Mouse (Mus musculus) frontal cortex, postnatal 25 days (tissue): ENCODE data around the gene Dct.
A peak's percentile ranks its signal among the peaks of the same experiment; 100 is the strongest.

ENCODE experiments used
- DNase-seq, 2 experiments: peaks; one replicate each; pipeline ENCODE4 v3.0.0; 2022; ENCODE audit warnings: low spot score in 2 of 2

Gene Dct

GRCm38 (mm10) chr14:118051975-118052630 lies at the start of gene Dct:
TSS of gene Dct (minus strand) at chr14:118052244.
- no peak for DNase-seq

- DNase-seq, result no peak
Observed at GRCm38 (mm10) chr14:118101227-118101990, 49.4 kb upstream of the Dct start.

DNA sequence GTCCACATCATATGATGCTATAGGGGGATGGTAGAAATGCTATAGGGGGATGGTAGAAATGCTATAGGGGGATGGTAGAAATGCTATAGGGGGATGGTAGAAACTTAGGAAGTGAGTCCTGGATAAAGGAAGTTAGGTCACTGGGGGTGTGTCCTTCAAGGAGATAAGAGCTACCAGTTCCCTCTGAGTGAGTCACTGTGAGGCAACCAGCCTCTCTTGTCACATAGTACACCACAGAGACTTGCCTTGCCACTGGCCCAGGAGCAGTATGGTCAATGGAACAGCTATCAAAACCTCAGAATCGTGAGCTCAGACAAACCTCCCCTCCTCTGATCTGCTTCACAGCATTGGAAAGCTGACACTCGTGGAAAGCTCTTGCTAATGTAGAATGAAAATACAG lies 46.2 kb upstream of the Dct start:
- no peak for DNase-seq

- peak in 1 of 2 experiments; percentile 6 for DNase-seq
Observed at GRCm38 (mm10) chr14:118089806-118090392, 37.9 kb upstream of the Dct start.

DNA sequence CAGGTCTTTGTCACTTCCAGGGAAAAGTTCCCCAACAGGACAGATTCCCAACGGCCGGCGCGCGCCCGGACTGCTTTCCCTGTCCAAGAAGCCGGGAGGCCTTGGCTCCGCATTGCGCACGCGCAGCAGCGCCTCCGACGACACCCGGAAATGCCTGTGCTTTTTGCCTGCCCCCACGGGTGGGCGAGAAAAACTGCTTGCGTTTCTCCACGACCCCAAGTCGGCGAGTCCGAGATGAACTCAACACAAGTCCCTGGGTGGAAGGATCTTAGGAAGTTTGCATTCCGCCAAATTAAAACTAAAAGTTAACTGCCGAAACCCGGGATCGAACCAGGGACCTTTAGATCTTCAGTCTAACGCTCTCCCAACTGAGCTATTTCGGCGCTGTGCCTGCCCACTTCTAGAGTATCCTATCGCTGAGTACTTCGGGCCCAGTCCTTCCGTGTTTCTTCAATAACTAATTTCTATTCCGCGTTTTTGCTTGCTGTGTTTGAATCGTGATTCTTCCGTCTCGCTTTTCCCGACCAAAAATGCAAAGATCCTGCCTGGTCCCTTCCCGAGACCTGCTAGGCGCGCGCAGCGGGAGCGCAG lies 37.3 kb upstream of the Dct start:
- DNase-seq, result peak; percentile 88 to 91

- DNase-seq, result no peak
Observed at GRCm38 (mm10) chr14:118088437-118089207, 36.6 kb upstream of the Dct start.

GRCm38 (mm10) chr14:118086271-118087035 lies 34.4 kb upstream of the Dct start:
- no peak for DNase-seq

DNA sequence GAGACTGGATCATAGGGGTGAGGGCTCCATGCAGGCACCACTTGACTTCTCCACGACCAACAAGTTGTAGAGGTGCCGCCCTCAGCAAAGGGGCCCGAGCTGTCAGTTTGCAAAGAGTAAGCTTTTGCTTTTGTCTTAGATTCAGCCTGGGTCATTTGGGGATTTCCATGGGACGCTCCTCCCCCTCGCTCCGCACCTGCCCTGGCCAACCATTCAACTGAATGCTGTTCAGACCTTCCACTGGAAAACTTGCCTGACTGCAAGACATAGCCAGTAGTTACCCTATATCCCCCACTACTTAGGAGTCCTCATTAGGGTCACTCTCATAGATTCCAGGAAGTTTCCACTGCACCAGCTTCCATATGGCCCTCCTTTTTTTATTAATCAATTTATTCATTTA lies 31.8 kb upstream of the Dct start:
- DNase-seq, result no peak

- no peak for DNase-seq
Observed at GRCm38 (mm10) chr14:118080606-118081005, 28.6 kb upstream of the Dct start.

DNA sequence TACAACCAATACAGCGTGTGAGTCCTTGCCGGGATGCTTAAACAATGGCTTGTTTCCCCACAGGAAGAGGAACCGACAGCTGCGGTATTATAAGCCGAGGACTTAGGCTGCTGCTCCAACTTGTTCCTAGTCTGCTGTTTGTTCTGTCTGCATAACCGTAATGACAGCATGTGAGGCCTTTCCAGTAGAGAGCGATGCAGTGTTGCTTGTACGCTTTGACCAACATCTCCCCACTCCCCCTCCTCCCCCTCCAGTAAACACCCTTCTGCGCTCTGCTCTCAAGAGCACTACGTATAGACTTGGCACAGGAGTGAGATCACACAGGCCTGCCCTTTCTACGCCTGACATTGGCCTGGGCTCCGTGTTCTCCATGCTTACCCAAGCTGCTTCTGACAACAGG lies 18.1 kb upstream of the Dct start:
- no peak for DNase-seq

GRCm38 (mm10) chr14:118069439-118070079 lies 17.5 kb upstream of the Dct start:
- DNase-seq, result no peak

DNA sequence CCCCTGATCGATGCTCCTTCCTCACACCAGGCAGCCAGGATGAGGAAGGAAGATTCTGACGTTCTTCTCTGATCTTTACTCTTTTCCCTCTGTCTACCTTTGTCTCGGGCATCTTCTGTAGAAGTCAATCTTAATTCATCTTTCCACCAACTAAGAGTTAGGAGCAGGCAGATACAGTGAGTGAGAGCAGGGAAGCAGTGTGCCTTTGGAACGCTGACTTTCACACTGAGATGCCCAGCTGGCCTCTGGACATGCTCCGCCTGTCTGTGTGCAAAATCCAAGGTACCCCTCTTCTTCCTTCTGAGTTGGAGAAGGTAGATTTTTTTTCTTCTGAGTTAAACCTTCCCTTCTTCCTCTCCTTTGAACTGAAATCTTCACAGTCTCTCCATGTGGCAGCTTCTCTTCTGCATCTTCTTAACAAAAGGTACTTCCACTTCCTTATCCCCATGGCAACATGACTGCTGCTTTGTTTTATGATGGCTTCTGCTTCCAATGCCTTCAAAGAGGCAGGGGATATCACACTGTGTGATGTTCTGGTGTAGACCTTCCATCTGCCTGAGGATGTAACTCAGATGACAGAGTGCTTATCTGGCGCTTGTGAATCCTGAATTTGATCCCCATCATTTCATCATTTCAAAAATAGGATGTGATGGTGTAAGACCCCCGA lies 9.9 kb upstream of the Dct start:
- no peak for DNase-seq

DNA sequence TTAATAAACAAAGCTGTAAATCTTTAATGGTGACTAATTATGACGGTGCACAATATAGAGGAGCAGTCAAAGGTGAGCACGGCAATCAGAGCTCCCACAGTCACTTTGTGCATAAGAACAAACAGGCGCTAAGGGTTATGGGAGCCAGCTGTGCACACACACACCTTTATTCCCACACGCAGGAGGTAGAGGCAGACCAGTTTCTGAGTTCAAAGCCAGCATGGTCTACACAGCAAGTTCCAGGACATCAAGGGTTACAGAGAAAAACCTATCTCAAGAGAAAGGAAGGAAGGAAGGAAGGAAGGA lies 6.5 kb upstream of the Dct start:
- no peak for DNase-seq

DNA sequence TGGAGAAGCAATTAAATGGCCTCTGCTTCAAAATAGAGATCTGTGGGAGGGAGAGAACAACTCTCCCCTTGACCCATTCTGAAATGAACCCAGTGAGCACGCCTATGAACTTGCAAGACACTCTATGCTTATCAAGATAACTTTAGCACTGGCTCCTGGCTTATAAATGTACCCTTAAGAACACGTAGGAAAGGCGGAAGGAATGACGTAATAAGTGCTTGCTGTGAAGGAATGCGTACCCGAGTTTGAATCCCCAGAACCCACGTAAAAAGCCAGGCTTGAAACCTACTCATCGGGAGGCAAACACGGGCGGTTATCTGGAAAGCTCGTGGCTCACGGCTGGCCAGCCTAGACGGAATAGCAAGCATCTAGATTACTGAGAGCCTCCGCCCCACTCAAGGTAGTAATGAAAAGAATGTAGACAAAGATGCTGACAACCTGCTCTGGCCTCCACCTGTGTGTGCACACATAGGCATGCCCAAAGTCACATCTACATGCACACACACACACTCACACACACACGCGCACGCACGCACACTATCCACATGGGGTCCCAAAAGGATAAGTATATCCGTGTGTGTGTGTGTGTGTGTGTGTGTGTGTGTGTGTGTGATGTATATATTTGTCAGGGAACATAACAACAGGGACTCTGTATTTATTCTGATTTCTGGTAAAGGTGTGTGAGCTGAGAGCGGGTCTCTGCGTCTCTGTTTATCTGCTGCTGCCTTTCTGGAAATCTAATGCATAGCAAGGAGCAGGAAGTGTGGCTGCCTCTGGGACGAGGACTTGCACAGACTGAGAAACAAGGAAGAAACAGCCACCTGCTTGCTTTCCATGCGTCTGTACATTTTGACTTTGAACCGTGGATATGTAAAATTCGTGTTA lies 5.9 kb upstream of the Dct start:
- no peak for DNase-seq

- no peak for DNase-seq
Observed at GRCm38 (mm10) chr14:118052770-118053169, 726 bp upstream of the Dct start.

DNA sequence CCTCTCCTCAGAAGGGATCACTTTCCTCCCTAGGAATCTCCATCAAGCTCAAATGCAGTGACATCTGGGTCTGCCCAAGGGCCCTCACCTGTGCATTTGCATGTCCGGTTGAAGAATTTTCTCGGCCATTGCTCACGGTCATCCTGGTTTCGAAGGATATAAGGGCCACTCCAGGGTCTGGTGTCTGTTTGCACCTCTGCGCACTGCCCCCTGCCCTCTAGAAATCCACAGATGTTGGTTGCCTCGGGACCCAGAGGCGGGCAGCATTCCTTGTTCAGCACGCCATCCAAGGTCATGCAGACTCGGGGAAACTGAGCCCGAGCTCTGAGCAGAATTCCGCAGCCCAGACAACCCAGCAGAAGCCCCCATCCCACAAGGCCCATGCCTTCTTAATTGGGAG lies 648 bp downstream of the Dct start:
- DNase-seq, result no peak

DNA sequence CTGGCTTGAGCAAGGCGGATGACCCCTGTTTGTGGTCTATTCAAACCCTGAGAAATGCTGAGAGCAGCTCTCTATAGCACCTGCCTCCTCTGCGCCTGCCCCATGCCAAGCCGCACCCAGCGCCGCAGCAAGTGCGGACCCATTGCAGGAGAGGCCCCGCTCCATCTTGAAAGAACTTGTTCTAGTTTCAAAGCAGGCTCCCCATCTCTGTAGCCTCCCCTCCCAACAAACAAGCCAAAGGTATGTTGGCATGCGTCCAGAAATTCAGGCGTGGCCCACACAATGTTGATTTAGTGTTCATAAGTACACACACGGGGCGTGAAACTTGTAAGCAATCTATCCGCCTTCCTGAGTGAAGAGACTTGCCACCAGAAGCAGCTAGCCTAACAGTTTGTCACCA lies 1.1 kb downstream of the Dct start:
- no peak for DNase-seq

DNA sequence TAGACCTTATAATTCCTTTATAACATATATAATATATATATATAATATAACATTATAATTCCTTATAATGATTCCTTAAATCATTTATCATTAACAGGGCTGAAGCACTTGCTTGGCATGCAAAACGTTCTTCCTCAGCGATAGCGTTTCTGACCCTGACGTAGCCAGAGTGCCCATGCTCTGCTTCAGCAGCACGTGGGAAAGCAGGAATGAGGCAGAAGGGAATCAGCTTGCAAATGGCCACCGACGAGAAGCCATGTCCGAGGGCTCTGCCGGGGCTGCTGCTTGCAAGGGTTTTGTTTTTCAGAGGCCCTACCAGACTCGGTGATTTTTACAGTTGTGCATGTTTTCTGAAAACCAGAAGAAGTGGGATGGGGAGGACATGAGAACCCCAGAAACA lies 1.6 kb downstream of the Dct start:
- no peak for DNase-seq

GRCm38 (mm10) chr14:118049648-118050238 lies 2.3 kb downstream of the Dct start:
- no peak for DNase-seq
